Mouse (Mus musculus) intestine, embryonic 16.5 days (tissue): ENCODE data around the gene H2-DMb2. TPM values are rescaled to one million over a fixed set of nuclear protein-coding genes. Genes with fewer than 3 reads are reported as not detected.
A peak's percentile ranks its signal among the peaks of the same experiment; 100 is the strongest.

Experiments
- ATAC-seq: fragments of 200-750 bp; cut with Nextera tagmentation; 2 replicates; pipeline ENCODE4 v1.8.0; 2017; ENCODE audit warnings: moderate TSS enrichment, moderate library complexity
- H3K27ac ChIP-seq: fragments of 300-500 bp; sonication (generic); 2 replicates; pipeline ENCODE4 v1.5.1; 2014; ENCODE audit warnings: mild to moderate bottlenecking, low read length
- H3K27me3 ChIP-seq: fragments of 300-500 bp; sonication (generic); replicated peaks from 2 replicates; pipeline ENCODE4 v1.6.1; 2014; ENCODE audit warnings: low read length, control low read depth, mixed read lengths; ENCODE audit not compliant: control insufficient read depth, insufficient read depth
- H3K36me3 ChIP-seq: fragments of 300-500 bp; sonication (generic); 2 replicates; pipeline ENCODE4 v1.6.1; 2014; ENCODE audit warnings: low read length, control low read depth; ENCODE audit not compliant: control insufficient read depth, insufficient read depth
- H3K4me1 ChIP-seq: fragments of 300-500 bp; sonication (generic); 2 replicates; pipeline ENCODE4 v1.6.1; 2014; ENCODE audit warnings: low read length, control low read depth, mixed read lengths; ENCODE audit not compliant: control insufficient read depth, insufficient read depth
- H3K4me2 ChIP-seq: fragments of 300-500 bp; sonication (generic); 2 replicates; pipeline ENCODE4 v1.6.1; 2014; ENCODE audit warnings: low read depth, low read length, control low read depth
- H3K4me3 ChIP-seq: fragments of 300-500 bp; sonication (generic); 2 replicates; pipeline ENCODE4 v1.5.1; 2014; ENCODE audit warnings: mild to moderate bottlenecking, low read length
- H3K9ac ChIP-seq: fragments of 300-500 bp; sonication (generic); 2 replicates; pipeline ENCODE4 v1.6.1; 2014; ENCODE audit warnings: low read depth, low read length
- H3K9me3 ChIP-seq: fragments of 300-500 bp; sonication (generic); 2 replicates; pipeline ENCODE4 v1.6.1; 2016; ENCODE audit warnings: low read length, control low read depth; ENCODE audit not compliant: control insufficient read depth
- WGBS: fragments of 180-500 bp; shearing (Covaris S2); extraction: QIAGEN DNeasy Blood & Tissue Kit; methylation state at CpG from one replicate; pipeline ENCODE4 v1.1.7; 2014; 5-methylcytosine and 5-hydroxymethylcytosine counted together
- polyA plus RNA-seq: library from polyadenylated mRNA; unstranded; fragments of >200 nt; fragmentation: Nextera tagmentation; extraction: Ambion mirVana; gene quantifications from 2 replicates; pipeline ENCODE4 v1.2.1, GENCODE M21; 2015

The H2-DMb2 gene
- polyA plus RNA-seq, 1 experiment from 2014 or later: 0.87 TPM

DNA sequence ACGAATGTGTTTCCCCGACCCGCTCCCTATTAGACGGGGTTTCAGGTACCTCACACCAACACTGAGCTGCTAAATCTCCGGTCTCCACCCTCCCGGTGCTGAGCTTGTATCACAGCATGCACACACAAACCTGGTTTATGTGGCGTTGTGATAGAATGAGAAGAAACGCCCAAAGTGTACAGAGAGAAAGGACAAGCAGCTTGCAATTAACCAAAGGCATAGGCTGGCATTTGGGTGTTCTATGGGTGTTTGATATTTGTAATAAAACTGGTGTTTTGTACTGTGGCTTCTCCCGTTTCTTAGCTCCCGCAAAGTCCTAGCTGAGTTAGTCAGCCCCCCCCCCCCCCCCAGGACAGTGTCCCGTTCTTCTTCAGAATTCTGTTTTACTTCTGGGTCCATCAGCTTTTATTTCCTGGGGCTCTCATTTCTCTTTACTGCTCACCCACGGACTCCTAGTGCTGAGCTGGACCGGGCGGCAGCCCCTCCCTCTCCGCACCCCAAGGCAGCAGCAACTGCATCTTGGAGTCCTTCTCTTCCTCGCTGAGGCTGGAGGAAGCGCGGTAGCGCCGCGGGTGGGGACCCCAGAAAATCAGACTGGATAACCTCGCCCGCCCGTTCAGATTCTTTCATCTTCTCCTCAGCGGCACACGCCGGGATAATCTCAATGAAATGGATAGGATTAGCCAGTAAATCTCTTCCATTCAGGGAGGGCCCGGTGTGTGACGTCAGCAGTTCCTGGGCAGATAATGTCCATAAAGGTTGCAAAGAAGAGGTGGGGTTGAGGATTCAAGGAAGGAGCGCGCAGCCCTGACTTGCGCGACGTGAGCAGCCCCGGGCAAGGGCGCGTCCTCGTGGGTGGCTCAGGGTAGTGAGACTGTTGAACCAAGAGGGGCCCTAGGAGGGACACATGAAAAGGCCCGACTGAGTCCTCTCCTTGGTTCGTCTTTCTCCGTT lies 54.1 kb downstream of the H2-DMb2 start, which contains the start of gene Psmb8:
Gene Psmb8 (plus strand): TSS at position 781 of the 954 bp plus-strand sequence.
- Histone ChIP-seq H3K36me3 (no peaks in the 10 kb centered on the region), H3K4me1 (peaks cover 5% of the 10 kb centered on the region; the same call in 1 of the 2 replicates), H3K27ac (no peak within 1 kb of the TSS), H3K4me2 (peak within 1 kb of the TSS; percentile 90), H3K4me3 (peak within 1 kb of the TSS; percentile 49), H3K9ac (peak within 1 kb of the TSS; percentile 50), H3K9me3 (peaks cover 3% of the 10 kb centered on the region; the same call in 1 of the 2 replicates), H3K27me3 (peaks cover 18% of the 10 kb centered on the region)
- 7% methylated on average over 41 of the region's 41 CpGs for WGBS
- peak; percentile 89 for ATAC-seq

DNA sequence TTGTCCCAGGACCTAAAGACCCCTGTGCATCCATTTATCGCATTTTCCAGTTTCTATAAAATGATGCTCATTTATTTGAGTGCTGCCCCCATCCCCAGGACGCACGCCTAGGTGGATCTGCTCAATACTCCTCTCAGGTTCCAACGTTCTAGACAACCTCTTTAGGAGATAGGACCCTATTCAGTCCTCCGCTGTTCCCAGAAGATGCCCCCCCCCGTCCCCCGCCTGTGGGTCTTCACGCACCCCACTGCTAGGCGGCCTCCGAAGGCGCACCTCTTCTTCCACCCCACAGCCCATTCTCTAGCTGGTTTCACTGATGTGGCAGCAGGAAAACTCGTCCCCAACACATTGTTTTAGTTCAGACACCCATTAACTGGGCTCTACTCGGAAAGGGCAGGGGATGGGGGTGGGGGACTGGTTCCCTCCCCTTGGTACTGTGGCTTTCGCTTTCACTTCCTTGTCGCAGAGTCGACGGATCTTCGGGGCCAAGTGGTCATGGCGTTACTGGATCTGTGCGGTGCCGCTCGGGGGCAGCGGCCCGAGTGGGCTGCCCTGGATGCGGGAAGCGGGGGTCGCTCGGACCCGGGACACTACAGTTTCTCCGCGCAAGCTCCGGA lies 54.9 kb downstream of the H2-DMb2 start:
- Histone ChIP-seq H3K4me3 (peak overlapping the region; percentile 49), H3K9me3 (peaks cover 3% of the 10 kb centered on the region; the same call in 1 of the 2 replicates), H3K27ac (no peak overlapping the region), H3K27me3 (peaks cover 18% of the 10 kb centered on the region), H3K36me3 (no peaks in the 10 kb centered on the region), H3K4me1 (peaks cover 5% of the 10 kb centered on the region; the same call in 1 of the 2 replicates), H3K4me2 (peak overlapping the region; percentile 90), H3K9ac (peak overlapping the region; percentile 50)
- peak; percentile 70 for ATAC-seq
- 2% methylated on average over 32 of the region's 32 CpGs for WGBS

DNA sequence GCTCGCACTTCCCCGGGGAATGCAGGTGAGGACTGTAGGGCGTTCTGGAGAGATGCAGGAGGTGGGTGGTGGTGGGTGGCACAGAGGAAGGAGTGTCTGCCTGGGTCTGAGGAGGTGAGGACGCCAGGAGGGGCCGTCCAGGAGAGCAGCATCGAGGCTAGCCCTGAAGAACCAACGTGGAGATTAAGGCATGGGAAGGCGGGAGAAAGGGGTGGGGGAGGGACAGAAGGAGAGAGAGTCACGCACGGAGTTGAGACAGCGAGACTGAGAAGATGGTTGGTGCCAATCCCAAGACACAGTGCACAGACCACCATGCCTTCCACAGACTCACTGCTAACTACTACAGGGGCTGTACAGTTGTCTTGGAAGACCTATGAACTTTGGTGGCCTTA lies 55.4 kb downstream of the H2-DMb2 start:
- Histone ChIP-seq H3K9ac (peak overlapping the region; percentile 50), H3K4me3 (peak overlapping the region; percentile 49), H3K9me3 (peaks cover 3% of the 10 kb centered on the region; the same call in 1 of the 2 replicates), H3K4me2 (peak overlapping the region; percentile 90), H3K36me3 (no peaks in the 10 kb centered on the region), H3K4me1 (peaks cover 5% of the 10 kb centered on the region; the same call in 1 of the 2 replicates), H3K27me3 (peaks cover 18% of the 10 kb centered on the region), H3K27ac (no peak overlapping the region)
- 8% methylated on average over 11 of the region's 11 CpGs for WGBS
- peak; percentile 19; the same call in 1 of the 2 replicates for ATAC-seq

DNA sequence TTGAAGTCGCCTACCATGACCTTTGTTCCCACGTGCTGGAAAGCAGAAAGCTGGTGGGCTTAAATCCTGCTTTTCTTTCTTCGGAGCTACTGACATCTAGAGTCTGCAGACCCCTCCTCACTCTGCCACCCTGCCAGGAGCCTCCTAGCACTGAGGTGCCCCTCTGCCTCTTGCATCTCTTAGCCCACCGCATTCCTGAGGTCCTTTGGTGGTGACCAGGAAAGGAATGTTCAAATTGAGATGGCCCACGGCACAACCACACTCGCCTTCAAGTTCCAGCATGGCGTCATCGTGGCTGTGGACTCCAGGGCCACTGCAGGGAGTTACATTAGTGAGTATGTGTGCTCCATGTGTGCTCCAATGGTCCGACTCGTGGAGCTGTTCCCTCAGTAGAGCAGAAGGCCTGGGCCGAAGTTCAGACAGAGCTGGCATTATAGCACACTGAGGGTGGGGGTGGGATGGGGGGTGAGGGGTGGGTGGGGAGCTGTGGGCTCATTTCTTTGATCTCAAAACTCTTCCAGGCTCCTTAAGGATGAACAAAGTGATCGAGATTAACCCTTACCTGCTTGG lies 56.0 kb downstream of the H2-DMb2 start:
- Histone ChIP-seq H3K4me1 (peaks cover 5% of the 10 kb centered on the region; the same call in 1 of the 2 replicates), H3K27me3 (peaks cover 18% of the 10 kb centered on the region), H3K4me2 (no peak overlapping the region), H3K9me3 (peaks cover 3% of the 10 kb centered on the region; the same call in 1 of the 2 replicates), H3K36me3 (no peaks in the 10 kb centered on the region), H3K4me3 (peak overlapping the region; percentile 49; the same call in 1 of the 2 replicates), H3K9ac (no peak overlapping the region), H3K27ac (no peak overlapping the region)
- WGBS: 71% methylated on average over 12 of the region's 12 CpGs
- no peak for ATAC-seq

DNA sequence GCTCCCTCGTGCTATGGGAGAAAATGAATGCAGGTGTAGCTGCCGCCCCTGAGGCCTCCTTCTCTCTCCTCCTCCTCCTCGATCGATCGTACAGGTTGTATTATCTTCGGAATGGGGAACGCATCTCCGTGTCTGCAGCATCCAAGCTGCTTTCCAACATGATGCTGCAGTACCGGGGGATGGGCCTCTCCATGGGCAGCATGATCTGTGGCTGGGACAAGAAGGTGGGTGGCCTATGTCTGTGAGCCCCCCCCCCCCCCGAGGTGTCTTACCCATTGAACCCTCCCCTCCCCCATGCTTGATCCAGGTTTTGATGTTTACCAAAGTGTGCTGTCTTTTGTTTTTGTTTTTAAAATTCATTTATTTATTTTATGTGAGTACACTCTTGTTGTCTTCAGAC lies 56.9 kb downstream of the H2-DMb2 start:
- 90% methylated on average over 10 of the region's 10 CpGs for WGBS
- Histone ChIP-seq H3K9me3 (peaks cover 3% of the 10 kb centered on the region; the same call in 1 of the 2 replicates), H3K4me1 (peaks cover 5% of the 10 kb centered on the region; the same call in 1 of the 2 replicates), H3K4me3 (no peak overlapping the region), H3K36me3 (no peaks in the 10 kb centered on the region), H3K9ac (no peak overlapping the region), H3K4me2 (no peak overlapping the region), H3K27me3 (peaks cover 18% of the 10 kb centered on the region), H3K27ac (no peak overlapping the region)
- ATAC-seq: no peak

DNA sequence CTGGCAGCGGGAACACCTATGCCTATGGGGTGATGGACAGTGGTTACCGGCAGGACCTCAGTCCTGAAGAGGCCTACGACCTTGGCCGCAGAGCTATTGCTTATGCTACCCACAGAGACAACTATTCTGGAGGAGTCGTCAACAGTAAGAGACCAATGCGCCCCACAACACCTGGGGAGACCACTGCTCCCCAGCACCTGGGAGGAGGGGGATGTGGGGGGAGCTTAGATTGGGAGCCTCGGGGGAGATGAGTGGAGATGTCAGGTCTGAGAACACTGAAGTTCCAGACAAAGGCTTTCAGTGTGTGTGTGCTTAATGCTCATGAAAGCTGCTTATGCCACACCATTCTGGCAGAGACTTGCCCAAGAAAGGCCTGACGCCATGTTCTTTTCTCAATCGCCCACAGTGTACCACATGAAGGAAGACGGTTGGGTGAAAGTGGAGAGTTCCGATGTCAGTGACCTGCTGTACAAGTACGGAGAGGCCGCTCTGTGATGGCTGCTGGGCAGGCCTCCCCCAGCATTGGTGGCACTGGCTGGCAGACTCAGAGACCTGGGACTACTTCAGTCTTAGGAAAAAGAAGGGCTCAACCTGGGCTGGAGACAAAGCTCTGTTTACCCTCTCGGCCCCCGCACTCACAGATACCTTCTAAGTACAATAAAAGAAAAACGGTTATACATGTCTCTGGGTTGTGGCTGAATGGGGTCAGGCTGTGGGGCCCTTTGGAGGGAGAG lies 57.8 kb downstream of the H2-DMb2 start:
- no peak overlapping the region for H3K27ac ChIP-seq
- no peak overlapping the region for H3K4me3 ChIP-seq
- no peak overlapping the region for H3K9ac ChIP-seq
- peaks cover 3% of the 10 kb centered on the region; the same call in 1 of the 2 replicates for H3K9me3 ChIP-seq
- H3K36me3 ChIP-seq: no peaks in the 10 kb centered on the region
- H3K4me1 ChIP-seq: peaks cover 7% of the 10 kb centered on the region
- H3K4me2 ChIP-seq: no peak overlapping the region
- no peak for ATAC-seq
- 86% methylated on average over 16 of the region's 16 CpGs for WGBS
- H3K27me3 ChIP-seq: peaks cover 18% of the 10 kb centered on the region

Other genes starting within 250 kb of the H2-DMb2 start
- 0.40 TPM in 1 of 2 replicates, not detected in the other for gene Platr17, start 238.2 kb upstream of the H2-DMb2 start, polyA plus RNA-seq
- 37.6 and 41.6 TPM in 2 replicates for gene Daxx, start 233.9 kb upstream of the H2-DMb2 start, polyA plus RNA-seq
- 44.5 and 45.8 TPM in 2 replicates for gene Tapbp, start 227.4 kb upstream of the H2-DMb2 start, polyA plus RNA-seq
- 12.9 and 15.0 TPM in 2 replicates for gene Zbtb22, start 227.4 kb upstream of the H2-DMb2 start, polyA plus RNA-seq
- gene Rgl2, start 213.8 kb upstream of the H2-DMb2 start, polyA plus RNA-seq: 24.4 and 25.9 TPM in 2 replicates
- gene Pfdn6, start 203.0 kb upstream of the H2-DMb2 start, polyA plus RNA-seq: 150 and 167 TPM in 2 replicates
- gene Wdr46, start 202.6 kb upstream of the H2-DMb2 start, polyA plus RNA-seq: 24.3 and 26.1 TPM in 2 replicates
- 12.6 and 15.5 TPM in 2 replicates for gene B3galt4, start 191.8 kb upstream of the H2-DMb2 start, polyA plus RNA-seq
- 46.3 and 48.1 TPM in 2 replicates for gene Vps52, start 187.5 kb upstream of the H2-DMb2 start, polyA plus RNA-seq
- 1,753 and 1,902 TPM in 2 replicates for gene Rps18, start 187.3 kb upstream of the H2-DMb2 start, polyA plus RNA-seq
- gene H2-K1, start 143.0 kb upstream of the H2-DMb2 start, polyA plus RNA-seq: 307 and 325 TPM in 2 replicates
- 9.3 and 12.1 TPM in 2 replicates for gene Ring1, start 118.6 kb upstream of the H2-DMb2 start, polyA plus RNA-seq
- 66.0 and 66.7 TPM in 2 replicates for gene H2-Ke6, start 115.2 kb upstream of the H2-DMb2 start, polyA plus RNA-seq
- gene Slc39a7, start 111.6 kb upstream of the H2-DMb2 start, polyA plus RNA-seq: 171 and 176 TPM in 2 replicates
- gene Rxrb, start 111.5 kb upstream of the H2-DMb2 start, polyA plus RNA-seq: 37.6 and 38.4 TPM in 2 replicates
- gene Col11a2, start 103.9 kb upstream of the H2-DMb2 start, polyA plus RNA-seq: 0.20 and 0.45 TPM in 2 replicates
- 0.62 and 0.95 TPM in 2 replicates for gene H2-Oa, start 51.0 kb upstream of the H2-DMb2 start, polyA plus RNA-seq
- gene H2-DMa, start 23.8 kb upstream of the H2-DMb2 start, polyA plus RNA-seq: 13.4 and 15.3 TPM in 2 replicates
- gene Brd2, start 20.7 kb upstream of the H2-DMb2 start, polyA plus RNA-seq: 72.3 and 73.0 TPM in 2 replicates
- 3.0 and 3.6 TPM in 2 replicates for gene H2-DMb1, start 9.8 kb downstream of the H2-DMb2 start, polyA plus RNA-seq
- 8.4 and 8.5 TPM in 2 replicates for gene Tap1, start 44.2 kb downstream of the H2-DMb2 start, polyA plus RNA-seq
- 13.4 and 15.3 TPM in 2 replicates for gene Psmb9, start 44.5 kb downstream of the H2-DMb2 start, polyA plus RNA-seq
- gene Psmb8, start 54.4 kb downstream of the H2-DMb2 start, polyA plus RNA-seq: 20.7 and 23.1 TPM in 2 replicates
- 7.2 and 9.1 TPM in 2 replicates for gene Tap2, start 60.2 kb downstream of the H2-DMb2 start, polyA plus RNA-seq
- 0.15 and 0.21 TPM in 2 replicates for gene H2-Ob, start 95.6 kb downstream of the H2-DMb2 start, polyA plus RNA-seq
- 28.5 and 30.9 TPM in 2 replicates for gene H2-Ab1, start 114.4 kb downstream of the H2-DMb2 start, polyA plus RNA-seq
- gene H2-Aa, start 144.5 kb downstream of the H2-DMb2 start, polyA plus RNA-seq: 15.7 and 17.5 TPM in 2 replicates
- gene H2-Eb1, start 162.6 kb downstream of the H2-DMb2 start, polyA plus RNA-seq: 11.0 and 11.1 TPM in 2 replicates
- gene H2-Eb2, start 182.4 kb downstream of the H2-DMb2 start, polyA plus RNA-seq: 0.05 TPM in 1 of 2 replicates, not detected in the other
- 10.6 and 16.0 TPM in 2 replicates for gene Btnl2, start 211.5 kb downstream of the H2-DMb2 start, polyA plus RNA-seq
- gene Btnl1, start 233.8 kb downstream of the H2-DMb2 start, polyA plus RNA-seq: 30.2 and 43.2 TPM in 2 replicates